Mouse (Mus musculus) spleen, adult 2 months (tissue): ENCODE data around the gene Tbx21.

Source experiments
- CTCF ChIP-seq: fragments of 200-500 bp; IDR thresholded peaks from 2 replicates; pipeline ENCODE4 v1.5.1; 2011; ENCODE audit warnings: mild to moderate bottlenecking, inconsistent platforms; ENCODE audit not compliant: insufficient read depth, insufficient read length, insufficient replicate concordance; ENCODE audit errors: extremely low read depth
- POLR2A ChIP-seq: fragments of 200-500 bp; IDR thresholded peaks from 2 replicates; pipeline ENCODE4 v1.6.1; 2011; ENCODE audit warnings: low read depth, low read length, inconsistent platforms

DNA sequence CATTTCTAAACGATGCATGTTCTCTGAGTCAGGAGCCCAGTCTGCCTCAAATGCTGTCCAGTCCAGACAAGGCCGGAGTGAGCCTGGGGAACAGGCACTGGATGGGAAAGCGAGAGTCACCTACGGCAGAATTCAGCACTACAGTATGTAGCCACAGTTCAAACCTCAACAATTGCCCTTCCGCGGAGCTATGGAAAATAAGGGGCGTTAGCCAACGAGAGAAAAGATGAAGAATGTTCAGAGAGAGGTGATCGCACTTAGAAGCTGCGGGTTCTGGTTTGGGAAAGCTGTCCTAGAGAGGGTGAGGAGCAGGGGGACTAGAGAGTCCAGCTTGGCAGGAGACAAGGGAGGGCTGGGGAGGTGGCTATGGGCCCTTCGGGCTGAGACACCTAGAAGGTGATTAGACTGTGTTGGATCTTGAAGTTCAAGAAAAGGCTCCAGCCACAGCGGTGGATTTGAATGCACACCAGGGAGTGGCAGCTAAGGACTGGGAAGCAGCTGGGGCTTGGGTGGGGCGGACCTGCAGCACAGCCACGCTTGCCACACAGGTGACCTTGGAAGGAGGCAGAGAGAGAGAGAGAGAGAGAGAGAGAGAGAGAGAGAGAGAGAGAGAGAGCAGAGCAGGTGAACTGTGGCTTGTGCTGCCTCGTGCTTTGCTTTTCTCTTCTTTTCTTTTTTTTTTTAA lies 30.2 kb downstream of the Tbx21 start:
- TF ChIP-seq CTCF: no peak
- no peak for TF ChIP-seq POLR2A
